Mouse (Mus musculus) heart, embryonic 13.5 days (tissue): ENCODE measurements at regions not wholly inside any gene's neighbourhood (a gene's known extent, or its start where the extent isn't known, plus 50 kb on each side); places are given as distances from the start of the nearest gene placed in this dataset.

Experiments used
- ATAC-seq: fragments of 200-750 bp; cut with Nextera tagmentation; 2 replicates; pipeline ENCODE4 v1.8.0; 2017; ENCODE audit warnings: moderate TSS enrichment; ENCODE audit not compliant: insufficient number of reproducible peaks, low FRiP score, low TSS enrichment; ENCODE audit errors: extremely low read depth
- H3K27ac ChIP-seq: fragments of 300-500 bp; sonication (generic); replicated peaks from 2 replicates; pipeline ENCODE4 v1.5.1; 2015; ENCODE audit warnings: moderate library complexity, mild to moderate bottlenecking, inconsistent platforms
- H3K27me3 ChIP-seq: fragments of 300-500 bp; sonication (generic); replicated peaks from 2 replicates; pipeline ENCODE4 v1.6.1; 2015; ENCODE audit warnings: mild to moderate bottlenecking, inconsistent platforms
- H3K36me3 ChIP-seq: fragments of 300-500 bp; sonication (generic); 2 replicates; pipeline ENCODE4 v1.6.1; 2015; ENCODE audit warnings: mild to moderate bottlenecking, inconsistent platforms
- H3K4me1 ChIP-seq: fragments of 300-500 bp; sonication (generic); 2 replicates; pipeline ENCODE4 v1.6.1; 2015; ENCODE audit warnings: inconsistent platforms
- H3K4me2 ChIP-seq: fragments of 300-500 bp; sonication (generic); 2 replicates; pipeline ENCODE4 v1.6.1; 2015; ENCODE audit warnings: inconsistent platforms, mild to moderate bottlenecking, moderate library complexity
- H3K4me3 ChIP-seq: fragments of 300-500 bp; sonication (generic); 2 replicates; pipeline ENCODE4 v1.5.1; 2015; ENCODE audit warnings: moderate library complexity, mild to moderate bottlenecking, inconsistent platforms
- H3K9ac ChIP-seq: fragments of 300-500 bp; sonication (generic); 2 replicates; pipeline ENCODE4 v1.6.1; 2015; ENCODE audit warnings: inconsistent platforms, mild to moderate bottlenecking, moderate library complexity
- H3K9me3 ChIP-seq: fragments of 300-500 bp; sonication (generic); 2 replicates; pipeline ENCODE4 v1.6.1; 2016; ENCODE audit warnings: inconsistent platforms
- WGBS: fragments of 180-500 bp; shearing (Covaris S2); methylation state at CpG from one replicate; pipeline ENCODE4 v1.1.7; 2015; ENCODE audit warnings: mixed read lengths; 5-methylcytosine and 5-hydroxymethylcytosine counted together

- Histone ChIP-seq H3K36me3 (no peaks in the 10 kb centered on the region), H3K9me3 (peaks cover 38% of the 10 kb centered on the region), H3K27ac (no peak overlapping the region), H3K27me3 (no peaks in the 10 kb centered on the region), H3K4me1 (peaks cover 12% of the 10 kb centered on the region; the same call in 1 of the 2 replicates), H3K9ac (no peak overlapping the region), H3K4me2 (no peak overlapping the region), H3K4me3 (no peak overlapping the region)
- ATAC-seq, result no peak
- WGBS, result 93% methylated on average over 16 of the region's 16 CpGs
Observed at GRCm38 (mm10) chr12:99643016-99643415, 79.6 kb upstream of the Foxn3 start.

DNA sequence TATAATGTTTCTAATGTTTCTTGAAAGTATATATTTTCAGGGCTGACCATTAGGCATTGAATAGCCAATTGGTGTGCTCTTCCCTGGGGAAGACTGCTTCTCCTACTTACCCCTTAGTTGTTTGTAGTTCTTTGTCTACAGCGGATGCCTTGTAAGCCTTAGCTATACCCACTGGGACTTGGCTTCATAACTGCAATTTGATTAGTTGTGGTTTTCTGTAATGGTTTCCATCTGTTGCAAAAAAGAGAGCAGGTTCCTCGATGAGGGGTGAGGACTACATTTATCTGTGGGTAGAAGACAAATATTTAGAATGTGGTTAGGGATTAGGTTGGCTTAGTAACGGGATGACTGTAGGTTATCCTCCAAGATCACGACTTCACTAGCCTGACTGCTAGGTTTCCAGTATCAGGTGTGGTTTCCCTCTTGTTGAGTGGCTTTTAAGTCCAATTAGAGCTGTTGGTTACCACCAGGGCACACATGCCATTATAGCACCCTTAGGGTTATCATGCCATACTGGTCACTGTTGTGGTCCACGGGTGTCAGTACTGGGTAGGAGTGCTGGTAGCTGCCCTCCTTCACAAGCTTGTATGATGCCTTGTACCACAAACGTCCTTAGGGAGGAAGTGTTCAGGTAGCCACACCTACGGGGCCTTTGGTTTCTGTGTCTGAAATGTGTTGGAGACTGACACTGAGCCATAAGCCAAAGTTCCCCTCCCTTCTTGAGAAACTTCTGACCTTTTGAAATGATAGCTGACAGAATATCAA lies 78.9 kb upstream of the Foxn3 start:
- WGBS, result 86% methylated on average over 7 of the region's 7 CpGs
- Histone ChIP-seq H3K27ac (no peak overlapping the region), H3K4me2 (no peak overlapping the region), H3K4me3 (no peak overlapping the region), H3K27me3 (no peaks in the 10 kb centered on the region), H3K4me1 (peaks cover 12% of the 10 kb centered on the region; the same call in 1 of the 2 replicates), H3K36me3 (no peaks in the 10 kb centered on the region), H3K9me3 (peaks cover 38% of the 10 kb centered on the region), H3K9ac (no peak overlapping the region)
- no peak for ATAC-seq

GRCm38 (mm10) chr12:99641278-99641677 lies 77.9 kb upstream of the Foxn3 start:
- ATAC-seq, result no peak
- peaks cover 38% of the 10 kb centered on the region for H3K9me3 ChIP-seq
- H3K27ac ChIP-seq, result no peak overlapping the region
- peaks cover 12% of the 10 kb centered on the region; the same call in 1 of the 2 replicates for H3K4me1 ChIP-seq
- H3K27me3 ChIP-seq, result no peaks in the 10 kb centered on the region
- peak overlapping the region; percentile 37; the same call in 1 of the 2 replicates for H3K9ac ChIP-seq
- H3K36me3 ChIP-seq, result no peaks in the 10 kb centered on the region
- peak overlapping the region; percentile 29 for H3K4me3 ChIP-seq
- peak overlapping the region; percentile 61 for H3K4me2 ChIP-seq
- WGBS, result 42% methylated on average over 8 of the region's 9 CpGs

- ATAC-seq, result no peak
- peaks cover 35% of the 10 kb centered on the region for H3K9me3 ChIP-seq
- H3K4me3 ChIP-seq, result peak overlapping the region; percentile 29
- H3K9ac ChIP-seq, result peak overlapping the region; percentile 37; the same call in 1 of the 2 replicates
- H3K4me2 ChIP-seq, result peak overlapping the region; percentile 61
- H3K27me3 ChIP-seq, result no peaks in the 10 kb centered on the region
- 28% methylated on average over 18 of the region's 18 CpGs for WGBS
- no peaks in the 10 kb centered on the region for H3K36me3 ChIP-seq
- peaks cover 12% of the 10 kb centered on the region; the same call in 1 of the 2 replicates for H3K4me1 ChIP-seq
- H3K27ac ChIP-seq, result no peak overlapping the region
Observed at GRCm38 (mm10) chr12:99640214-99641151, 77.1 kb upstream of the Foxn3 start.

DNA sequence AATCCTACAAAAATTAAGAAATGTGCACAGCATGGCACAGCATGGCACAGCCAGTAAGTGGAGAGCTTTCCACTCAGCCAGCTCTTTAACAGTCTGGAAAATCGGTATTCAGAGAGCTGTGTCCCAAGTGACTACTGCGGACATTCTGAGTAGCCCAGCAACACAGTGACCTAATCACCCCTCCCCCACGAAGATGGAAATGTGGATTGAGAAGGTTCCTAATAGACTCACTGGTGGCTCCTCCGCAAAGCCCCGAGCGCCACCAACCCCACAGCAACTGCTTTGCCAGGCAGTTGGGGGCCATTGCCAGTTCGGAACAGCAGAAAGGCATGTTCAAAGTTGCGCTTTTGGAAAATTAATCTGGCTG lies 76.4 kb upstream of the Foxn3 start:
- 28% methylated on average over 8 of the region's 8 CpGs for WGBS
- Histone ChIP-seq H3K9ac (no peak overlapping the region), H3K4me2 (no peak overlapping the region)

GRCm38 (mm10) chr12:99639118-99639517 lies 75.7 kb upstream of the Foxn3 start:
- no peak overlapping the region for H3K4me2 ChIP-seq
- H3K27ac ChIP-seq, result no peak overlapping the region
- H3K36me3 ChIP-seq, result no peaks in the 10 kb centered on the region
- ATAC-seq, result no peak
- no peak overlapping the region for H3K4me3 ChIP-seq
- H3K4me1 ChIP-seq, result peaks cover 12% of the 10 kb centered on the region; the same call in 1 of the 2 replicates
- H3K9me3 ChIP-seq, result peaks cover 22% of the 10 kb centered on the region
- WGBS, result 75% methylated on average over 3 of the region's 3 CpGs
- no peaks in the 10 kb centered on the region for H3K27me3 ChIP-seq
- H3K9ac ChIP-seq, result no peak overlapping the region

More for the DNA sequence above, 76.4 kb upstream of the Foxn3 start:
- Histone ChIP-seq H3K4me3 (no peak overlapping the region), H3K4me1 (peaks cover 12% of the 10 kb centered on the region; the same call in 1 of the 2 replicates), H3K9me3 (peaks cover 28% of the 10 kb centered on the region), H3K27ac (no peak overlapping the region), H3K27me3 (no peaks in the 10 kb centered on the region), H3K36me3 (no peaks in the 10 kb centered on the region)
- no peak for ATAC-seq

DNA sequence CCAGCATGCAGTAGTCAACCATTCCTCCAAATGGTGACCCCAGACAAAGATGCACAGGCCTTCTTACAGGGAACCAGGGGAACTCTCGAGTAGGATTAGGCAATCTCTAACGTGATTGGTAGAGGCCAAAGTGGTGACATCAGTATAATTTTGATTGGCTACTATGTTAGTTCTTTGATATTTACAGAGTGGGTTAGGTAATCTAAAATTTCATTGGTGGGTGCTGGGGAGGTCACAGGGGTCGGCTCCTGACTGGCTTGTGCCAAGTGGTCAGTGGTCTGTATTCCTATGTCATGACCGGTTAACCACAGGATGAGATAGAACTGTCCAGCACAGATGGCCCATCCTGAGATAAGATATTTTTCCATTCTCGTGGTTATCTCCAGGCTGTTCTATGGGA lies 74.6 kb upstream of the Foxn3 start:
- no peak overlapping the region for H3K4me3 ChIP-seq
- peaks cover 11% of the 10 kb centered on the region for H3K9me3 ChIP-seq
- no peaks in the 10 kb centered on the region for H3K27me3 ChIP-seq
- H3K9ac ChIP-seq, result no peak overlapping the region
- H3K36me3 ChIP-seq, result no peaks in the 10 kb centered on the region
- H3K4me1 ChIP-seq, result peaks cover 12% of the 10 kb centered on the region; the same call in 1 of the 2 replicates
- no peak overlapping the region for H3K4me2 ChIP-seq
- no peak overlapping the region for H3K27ac ChIP-seq
- 57% methylated on average over 5 of the region's 5 CpGs for WGBS
- ATAC-seq, result no peak

GRCm38 (mm10) chr12:99636234-99636633 lies 72.9 kb upstream of the Foxn3 start:
- Histone ChIP-seq H3K36me3 (no peaks in the 10 kb centered on the region), H3K27me3 (no peaks in the 10 kb centered on the region), H3K4me1 (peaks cover 12% of the 10 kb centered on the region; the same call in 1 of the 2 replicates), H3K4me2 (no peak overlapping the region), H3K9me3 (no peaks in the 10 kb centered on the region), H3K9ac (no peak overlapping the region), H3K27ac (no peak overlapping the region), H3K4me3 (no peak overlapping the region)
- ATAC-seq, result no peak
- whole genome bisulfite sequencing, result 82% methylated on average over 3 of the region's 3 CpGs

GRCm38 (mm10) chr12:99635361-99635760 lies 72.0 kb upstream of the Foxn3 start:
- ATAC-seq, result no peak
- Histone ChIP-seq H3K36me3 (no peaks in the 10 kb centered on the region), H3K4me3 (no peak overlapping the region), H3K9ac (no peak overlapping the region), H3K4me2 (no peak overlapping the region), H3K4me1 (peaks cover 7% of the 10 kb centered on the region; the same call in 1 of the 2 replicates), H3K9me3 (no peaks in the 10 kb centered on the region), H3K27ac (no peak overlapping the region), H3K27me3 (no peaks in the 10 kb centered on the region)
- 68% methylated on average over 4 of the region's 4 CpGs for WGBS

DNA sequence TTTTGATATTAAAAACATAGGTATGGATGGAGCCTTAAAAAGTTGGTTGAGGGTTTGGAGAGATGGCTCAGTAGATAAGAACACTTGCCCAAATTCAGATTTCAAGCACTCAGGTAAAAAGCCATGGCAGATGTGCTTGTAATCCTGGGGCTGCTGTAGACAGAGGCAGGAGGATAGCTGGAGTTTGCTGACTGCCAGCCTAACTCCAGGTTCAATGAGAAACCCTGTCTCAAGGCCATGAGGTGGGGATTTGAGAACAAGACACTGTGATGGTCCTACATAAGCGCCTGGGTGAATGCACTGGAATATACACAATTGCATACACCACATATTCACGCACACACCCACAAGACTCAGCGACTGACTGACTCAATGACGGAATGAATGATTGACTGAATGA lies 71.3 kb upstream of the Foxn3 start:
- H3K4me3 ChIP-seq, result no peak overlapping the region
- no peak for ATAC-seq
- H3K4me2 ChIP-seq, result no peak overlapping the region
- H3K36me3 ChIP-seq, result no peaks in the 10 kb centered on the region
- H3K27ac ChIP-seq, result no peak overlapping the region
- no peak overlapping the region for H3K9ac ChIP-seq
- no peaks in the 10 kb centered on the region for H3K27me3 ChIP-seq
- peaks cover under 1% of the 10 kb centered on the region; the same call in 1 of the 2 replicates for H3K4me1 ChIP-seq
- H3K9me3 ChIP-seq, result no peaks in the 10 kb centered on the region
- 87% methylated on average over 4 of the region's 4 CpGs for WGBS

GRCm38 (mm10) chr12:99633678-99634077 lies 70.3 kb upstream of the Foxn3 start:
- no peaks in the 10 kb centered on the region for H3K4me1 ChIP-seq
- no peak overlapping the region for H3K27ac ChIP-seq
- no peaks in the 10 kb centered on the region for H3K9me3 ChIP-seq
- no peak overlapping the region for H3K4me3 ChIP-seq
- no peaks in the 10 kb centered on the region for H3K36me3 ChIP-seq
- no peak overlapping the region for H3K9ac ChIP-seq
- no peak overlapping the region for H3K4me2 ChIP-seq
- no peak for ATAC-seq
- H3K27me3 ChIP-seq, result no peaks in the 10 kb centered on the region
- 80% methylated on average over 10 of the region's 10 CpGs for WGBS
